Mouse (Mus musculus): Measurements from ENCODE around the gene Akt3. TPM values are rescaled to one million over a fixed set of nuclear protein-coding genes. Genes with fewer than 3 reads are reported as not detected.

Gene Akt3
- polyA plus RNA-seq, 1 experiment from 2014 or later = 0.66 TPM

DNA sequence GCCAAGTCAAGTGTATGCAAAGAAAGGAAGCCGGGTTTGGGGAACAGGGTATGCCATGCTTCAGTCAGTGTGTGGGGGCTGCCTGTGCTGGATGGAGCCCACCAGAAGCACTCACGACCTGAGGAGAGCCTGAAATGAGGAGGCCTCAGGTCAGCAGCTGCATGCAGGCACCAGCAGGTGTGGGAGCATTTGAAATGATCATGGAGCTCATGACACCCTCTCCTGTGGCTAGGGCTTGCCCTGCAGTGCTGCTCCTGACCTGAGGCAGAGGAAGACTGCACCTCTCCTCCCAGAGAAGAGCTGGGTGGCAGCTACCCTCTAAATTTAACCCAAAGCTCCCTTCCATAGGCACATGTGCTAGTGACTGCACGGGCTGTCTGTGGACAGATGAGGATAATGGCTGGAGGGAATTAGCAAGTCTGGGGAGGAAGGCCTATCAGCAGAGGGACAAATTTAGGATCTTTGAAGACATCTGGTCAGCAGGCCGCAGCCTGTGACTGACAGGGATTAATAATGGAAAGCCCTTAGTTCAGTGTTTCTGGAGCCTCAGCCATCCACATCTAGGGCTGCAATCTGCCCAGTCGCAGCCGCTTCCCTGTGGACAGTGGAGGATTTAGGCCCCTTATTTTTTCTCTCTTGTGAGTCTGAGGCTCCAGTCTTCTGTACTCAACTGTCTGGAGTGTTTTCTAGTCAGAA lies 247.2 kb downstream of the Akt3 start:
- DNase-seq (no peak), ATAC-seq (ENCODE audit: low read depth) (no peak)
- 64% methylated on average over 6 of the region's 6 CpGs for WGBS (ENCODE audit: insufficient replicate concordance)
- H3K36me3 ChIP-seq = no peaks in the 10 kb centered on the region
- H3K9me3 ChIP-seq (replicated peaks) = no peaks in the 10 kb centered on the region
- H3K4me1 ChIP-seq (replicated peaks) = peaks cover 3% of the 10 kb centered on the region; the same call in 1 of the 2 replicates
- no peak overlapping the region for H3K4me3 ChIP-seq (replicated peaks)
- no peak overlapping the region for H3K9ac ChIP-seq
- no peak overlapping the region for H3K4me2 ChIP-seq
- H3K27me3 ChIP-seq = no peaks in the 10 kb centered on the region
- H3K27ac ChIP-seq = no peak overlapping the region

- DNase-seq = no peak
- no peaks in the 10 kb centered on the region for H3K27me3 ChIP-seq
- H3K4me3 ChIP-seq (replicated peaks) = no peak overlapping the region
- H3K4me1 ChIP-seq (replicated peaks) = peaks cover 3% of the 10 kb centered on the region; the same call in 1 of the 2 replicates
- H3K36me3 ChIP-seq = no peaks in the 10 kb centered on the region
- ATAC-seq (ENCODE audit: low read depth) = no peak
- H3K9ac ChIP-seq = no peak overlapping the region
- H3K9me3 ChIP-seq (replicated peaks) = no peaks in the 10 kb centered on the region
- H3K27ac ChIP-seq = no peak overlapping the region
- 70% methylated on average over 3 of the region's 3 CpGs for whole genome bisulfite sequencing (ENCODE audit: insufficient replicate concordance)
- H3K4me2 ChIP-seq = no peak overlapping the region
Observed at GRCm38 (mm10) chr1:177010041-177010440, 248.0 kb downstream of the Akt3 start.

- no peak overlapping the region for H3K9ac ChIP-seq
- peak; percentile 25; the same call in 1 of the 2 replicates for ATAC-seq (ENCODE audit: low read depth)
- no peak overlapping the region for H3K4me2 ChIP-seq
- 64% methylated on average over 1 of the region's 1 CpGs for WGBS (ENCODE audit: insufficient replicate concordance)
- H3K4me1 ChIP-seq (replicated peaks) = peaks cover 3% of the 10 kb centered on the region; the same call in 1 of the 2 replicates
- no peak for DNase-seq
- no peak overlapping the region for H3K4me3 ChIP-seq (replicated peaks)
- H3K27ac ChIP-seq = no peak overlapping the region
- no peaks in the 10 kb centered on the region for H3K9me3 ChIP-seq (replicated peaks)
- no peaks in the 10 kb centered on the region for H3K27me3 ChIP-seq
- no peaks in the 10 kb centered on the region for H3K36me3 ChIP-seq
Observed at GRCm38 (mm10) chr1:177008777-177009176, 249.2 kb downstream of the Akt3 start.

DNA sequence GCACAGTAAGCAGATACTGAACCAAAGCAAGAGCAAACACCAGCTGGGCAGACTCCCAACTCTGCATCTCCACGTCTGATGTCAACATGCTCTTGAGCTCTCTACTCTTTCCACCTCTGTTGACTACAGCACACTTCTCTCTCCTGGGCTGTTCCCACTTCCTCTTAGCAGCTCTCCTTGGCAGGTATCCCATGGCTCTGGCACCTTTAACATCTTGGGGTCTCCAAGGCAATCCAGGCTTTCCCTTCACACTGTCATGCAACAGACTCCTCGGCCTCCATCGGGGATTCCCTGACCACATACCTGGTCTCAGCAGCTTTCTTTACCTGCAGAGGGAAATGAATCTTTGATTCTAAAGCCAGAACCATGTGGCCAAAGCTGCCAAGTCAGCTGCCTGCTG lies 250.6 kb downstream of the Akt3 start:
- 79% methylated on average over 3 of the region's 3 CpGs for WGBS (ENCODE audit: insufficient replicate concordance)
- no peaks in the 10 kb centered on the region for H3K27me3 ChIP-seq

GRCm38 (mm10) chr1:177004041-177004741 lies 253.8 kb downstream of the Akt3 start:
- DNase-seq (no peak), ATAC-seq (ENCODE audit: low read depth) (no peak)
- Histone ChIP-seq H3K4me2 (no peak overlapping the region), H3K4me3 (replicated peaks) (no peak overlapping the region), H3K27me3 (no peaks in the 10 kb centered on the region), H3K36me3 (no peaks in the 10 kb centered on the region), H3K4me1 (replicated peaks) (peaks cover 3% of the 10 kb centered on the region; the same call in 1 of the 2 replicates), H3K9ac (no peak overlapping the region), H3K9me3 (replicated peaks) (no peaks in the 10 kb centered on the region), H3K27ac (no peak overlapping the region)
- WGBS (ENCODE audit: insufficient replicate concordance) = 65% methylated on average over 4 of the region's 4 CpGs

More for the DNA sequence above, 250.6 kb downstream of the Akt3 start:
- Histone ChIP-seq H3K4me2 (no peak overlapping the region), H3K4me1 (replicated peaks) (peaks cover 3% of the 10 kb centered on the region; the same call in 1 of the 2 replicates), H3K4me3 (replicated peaks) (no peak overlapping the region), H3K9me3 (replicated peaks) (no peaks in the 10 kb centered on the region), H3K9ac (no peak overlapping the region), H3K36me3 (no peaks in the 10 kb centered on the region), H3K27ac (no peak overlapping the region)
- DNase-seq (no peak), ATAC-seq (ENCODE audit: low read depth) (no peak)

DNA sequence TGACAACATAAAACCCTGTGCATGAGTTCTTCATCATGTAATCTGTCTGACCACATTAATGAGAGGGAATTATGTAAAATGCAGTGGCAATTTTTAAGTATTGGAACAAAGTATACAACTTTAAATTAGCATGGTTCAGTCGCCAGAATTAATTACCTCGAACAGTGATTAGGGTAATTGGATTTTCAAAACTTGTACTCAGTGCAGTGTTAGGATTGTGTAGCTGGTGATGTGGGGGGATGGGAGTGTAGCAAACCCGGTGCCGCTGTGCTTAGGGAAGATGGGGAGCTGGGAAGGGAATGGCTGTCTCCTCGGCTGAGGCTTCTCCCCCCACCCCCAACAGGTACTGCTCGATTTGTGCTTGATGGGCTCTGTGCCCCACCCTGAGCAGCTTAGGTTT lies 255.1 kb downstream of the Akt3 start:
- Histone ChIP-seq H3K9ac (no peak overlapping the region), H3K9me3 (replicated peaks) (no peaks in the 10 kb centered on the region), H3K4me3 (replicated peaks) (no peak overlapping the region), H3K4me2 (no peak overlapping the region), H3K36me3 (no peaks in the 10 kb centered on the region), H3K27ac (no peak overlapping the region), H3K4me1 (replicated peaks) (no peaks in the 10 kb centered on the region; the same call in 1 of the 2 replicates), H3K27me3 (no peaks in the 10 kb centered on the region)
- DNase-seq (no peak), ATAC-seq (ENCODE audit: low read depth) (no peak)
- 56% methylated on average over 6 of the region's 6 CpGs for WGBS (ENCODE audit: insufficient replicate concordance)

DNA sequence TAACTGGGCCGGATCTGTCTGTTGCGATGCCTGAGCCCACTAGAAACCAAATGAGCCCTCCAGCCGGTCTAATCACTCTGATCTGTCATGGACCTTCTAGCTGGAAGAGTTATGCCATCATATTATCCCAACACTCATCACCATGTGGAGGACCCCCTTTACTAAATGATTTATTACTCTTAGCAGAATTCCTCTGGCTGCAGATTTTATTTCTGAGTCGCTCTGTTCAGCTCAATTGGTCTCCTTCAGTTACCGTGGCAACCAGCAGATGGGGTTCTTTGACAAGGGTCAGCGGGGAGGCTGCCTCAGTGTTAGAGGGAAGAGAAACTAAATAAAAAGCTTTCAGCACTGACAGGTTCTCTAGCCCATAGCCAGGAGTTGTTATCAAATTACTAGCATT lies 259.0 kb downstream of the Akt3 start:
- 70% methylated on average over 6 of the region's 6 CpGs for WGBS (ENCODE audit: insufficient replicate concordance)
- no peak overlapping the region for H3K4me2 ChIP-seq
- no peak overlapping the region for H3K9ac ChIP-seq
- H3K4me1 ChIP-seq (replicated peaks) = peaks cover 29% of the 10 kb centered on the region
- ATAC-seq (ENCODE audit: low read depth) = no peak
- H3K9me3 ChIP-seq (replicated peaks) = no peaks in the 10 kb centered on the region
- no peak for DNase-seq
- no peaks in the 10 kb centered on the region for H3K36me3 ChIP-seq
- no peaks in the 10 kb centered on the region for H3K27me3 ChIP-seq
- H3K27ac ChIP-seq = no peak overlapping the region
- no peak overlapping the region for H3K4me3 ChIP-seq (replicated peaks)

- H3K9ac ChIP-seq = no peak overlapping the region
Observed at GRCm38 (mm10) chr1:176997711-176998689, 260.0 kb downstream of the Akt3 start.

DNA sequence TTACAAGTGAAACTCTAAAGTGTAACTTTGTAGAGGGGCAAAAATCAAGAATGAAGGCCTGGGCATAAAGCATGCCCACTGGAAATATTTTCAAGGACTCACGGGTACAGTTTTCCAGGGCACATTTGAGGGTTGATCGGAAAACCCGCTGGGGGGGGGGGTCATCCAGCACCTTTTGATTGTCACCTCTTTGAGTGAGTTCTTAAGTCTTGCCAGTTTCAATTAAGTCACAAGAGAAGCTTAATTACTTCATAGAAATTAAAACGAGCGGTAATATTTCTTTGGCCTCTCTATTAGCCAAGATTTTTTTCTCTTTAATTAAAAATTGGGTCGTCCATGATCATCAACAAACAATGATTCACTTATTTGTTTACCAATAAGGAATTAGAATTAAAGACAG lies 260.7 kb downstream of the Akt3 start:
- Histone ChIP-seq H3K4me3 (replicated peaks) (no peak overlapping the region), H3K36me3 (no peaks in the 10 kb centered on the region), H3K4me2 (peak overlapping the region; percentile 49), H3K4me1 (replicated peaks) (peaks cover 37% of the 10 kb centered on the region), H3K27ac (peak overlapping the region; percentile 16; the same call in 1 of the 2 replicates), H3K9me3 (replicated peaks) (no peaks in the 10 kb centered on the region), H3K27me3 (no peaks in the 10 kb centered on the region), H3K9ac (peak overlapping the region; percentile 23; the same call in 1 of the 2 replicates)
- WGBS (ENCODE audit: insufficient replicate concordance) = 67% methylated on average over 6 of the region's 6 CpGs
- DNase-seq (no peak), ATAC-seq (ENCODE audit: low read depth) (no peak)

More at GRCm38 (mm10) chr1:176997711-176998689, 260.0 kb downstream of the Akt3 start:
- Histone ChIP-seq H3K9me3 (replicated peaks) (no peaks in the 10 kb centered on the region), H3K4me2 (peak overlapping the region; percentile 25), H3K4me1 (replicated peaks) (peaks cover 37% of the 10 kb centered on the region), H3K4me3 (replicated peaks) (no peak overlapping the region), H3K27me3 (no peaks in the 10 kb centered on the region), H3K36me3 (no peaks in the 10 kb centered on the region), H3K27ac (no peak overlapping the region)
- DNase-seq (no peak), ATAC-seq (ENCODE audit: low read depth) (0 out of 2 replicates have a peak, but pooled peaks have one; percentile 26)
- WGBS (ENCODE audit: insufficient replicate concordance) = 72% methylated on average over 33 of the region's 33 CpGs

DNA sequence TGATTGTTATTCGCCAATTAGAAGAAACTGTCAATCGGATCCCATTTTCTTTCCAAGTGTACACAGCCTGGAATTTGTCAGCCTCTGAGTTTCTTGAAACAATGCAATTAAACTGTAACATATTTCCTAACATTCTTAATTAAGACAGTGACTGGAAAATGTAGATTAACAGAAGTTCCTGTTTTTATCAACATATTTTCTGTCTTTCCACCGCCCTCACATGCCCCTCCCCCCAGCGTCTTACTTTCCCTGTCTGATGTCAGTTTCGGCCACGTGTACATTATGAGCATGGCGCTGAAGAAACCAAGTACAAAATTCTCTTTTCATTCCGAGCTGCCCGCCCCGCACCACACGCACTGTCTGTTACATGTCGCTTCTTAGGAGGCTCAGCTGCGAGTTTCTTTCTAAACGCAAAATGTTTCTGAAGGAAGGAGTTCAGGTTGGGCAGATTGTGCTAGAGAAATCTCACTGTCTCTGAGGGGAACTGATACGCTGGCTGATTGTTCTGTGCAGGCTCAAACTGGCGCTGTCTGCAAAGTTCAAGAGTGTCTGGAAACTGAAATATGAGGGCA lies 261.3 kb downstream of the Akt3 start:
- H3K4me1 ChIP-seq (replicated peaks) = peaks cover 37% of the 10 kb centered on the region
- ATAC-seq (ENCODE audit: low read depth) (peak; percentile 54), DNase-seq (peak; percentile 23)
- no peak overlapping the region for H3K4me3 ChIP-seq (replicated peaks)
- no peaks in the 10 kb centered on the region for H3K36me3 ChIP-seq
- H3K9ac ChIP-seq = peak overlapping the region; percentile 23; the same call in 1 of the 2 replicates
- peak overlapping the region; percentile 49 for H3K4me2 ChIP-seq
- H3K9me3 ChIP-seq (replicated peaks) = no peaks in the 10 kb centered on the region
- H3K27me3 ChIP-seq = no peaks in the 10 kb centered on the region
- WGBS (ENCODE audit: insufficient replicate concordance) = 26% methylated on average over 16 of the region's 16 CpGs
- peak overlapping the region; percentile 16 for H3K27ac ChIP-seq

Measured in liver, embryonic 13.5 days (tissue).